Mouse (Mus musculus) lung, adult 2 months (tissue): Measurements from ENCODE around the gene Fcor. TPM values are rescaled to one million over a fixed set of nuclear protein-coding genes. Genes with fewer than 3 reads are reported as not detected.

ENCODE experiments used
- DNase-seq: peaks from one replicate; pipeline ENCODE4 v3.0.0; 2022
- H3K4me1 ChIP-seq: fragments of 200-500 bp; 2 replicates; pipeline ENCODE4 v1.6.1; 2011; ENCODE audit warnings: low read length; ENCODE audit not compliant: control insufficient read depth, insufficient read depth
- H3K4me3 ChIP-seq: fragments of 200-500 bp; replicated peaks from 2 replicates; pipeline ENCODE3; 2011; ENCODE audit warnings: low read depth, mild to moderate bottlenecking, control low read depth, low read length; ENCODE audit errors: extremely low read depth
- CTCF ChIP-seq: fragments of 200-500 bp; IDR thresholded peaks from 2 replicates; pipeline ENCODE4 v1.5.1; 2011; ENCODE audit warnings: mild to moderate bottlenecking, low read length, control low read depth; ENCODE audit not compliant: insufficient read depth
- POLR2A ChIP-seq: fragments of 200-500 bp; IDR thresholded peaks from 2 replicates; pipeline ENCODE4 v1.6.1; 2011; ENCODE audit warnings: low read depth, mild to moderate bottlenecking, control low read depth, low read length, borderline replicate concordance; ENCODE audit errors: extremely low read depth
- WGBS: fragments of 180-500 bp; shearing (Covaris S2); methylation state at CpG from one replicate; pipeline ENCODE4 v1.1.7; 2018; 5-methylcytosine and 5-hydroxymethylcytosine counted together
- polyA plus RNA-seq: library from polyadenylated mRNA; depleted of rRNA; stranded (reverse); fragments of >200 nt; gene quantifications from 2 replicates; pipeline ENCODE4 v1.2.3, GENCODE M21; 2012

The Fcor gene
- polyA plus RNA-seq, 1 experiment, result 6.5 TPM

DNA sequence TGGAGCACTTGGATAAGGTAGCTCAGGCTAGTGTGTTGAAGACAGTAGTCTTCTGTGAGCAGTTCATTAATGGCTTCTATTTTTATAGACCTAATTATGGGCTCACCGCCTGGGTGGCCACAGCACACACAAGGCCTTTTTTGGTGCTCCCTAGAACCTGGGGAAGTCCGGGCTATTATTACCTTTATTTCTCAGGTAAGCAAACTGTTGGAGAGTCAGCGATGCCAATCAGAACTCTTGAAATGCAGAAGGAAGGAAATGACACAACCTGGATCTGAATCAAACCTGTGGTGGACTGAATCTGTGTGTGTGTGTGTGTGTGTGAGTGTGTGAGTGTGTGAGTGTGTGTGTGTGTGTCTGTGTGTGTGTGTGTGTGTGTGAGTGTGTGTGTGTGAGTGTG lies 22.0 kb upstream of the Fcor start, which contains the start of gene Fcer2a:
Fcer2a (minus strand) TSS at position 55 of the 400 bp plus-strand sequence.
- TF ChIP-seq POLR2A (no peak), CTCF (no peak)
- H3K4me3 ChIP-seq, result peak within 1 kb of the TSS; percentile 10
- no peak for DNase-seq

DNA sequence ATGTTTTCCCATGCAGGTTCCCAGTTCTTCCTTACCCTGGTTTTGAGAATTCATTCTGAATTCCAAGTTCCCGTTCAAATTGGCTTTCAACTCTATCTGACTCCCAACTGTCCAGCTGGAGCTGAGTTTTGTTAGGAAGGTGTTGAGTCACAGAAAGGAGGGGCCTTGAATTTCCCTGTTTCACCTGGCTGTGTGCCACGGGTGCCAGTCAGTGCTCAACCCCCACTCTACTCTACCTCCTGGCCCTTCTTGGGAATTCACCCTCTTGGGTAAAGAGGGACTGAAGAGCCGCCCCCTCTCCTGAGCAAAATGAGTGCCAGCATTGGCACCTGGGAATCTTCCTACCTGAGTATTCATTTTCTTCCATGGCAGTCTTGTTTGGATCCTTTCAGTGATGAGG lies 18.6 kb upstream of the Fcor start:
- Histone ChIP-seq H3K4me1 (no peaks in the 10 kb centered on the region; the same call in 1 of the 2 replicates), H3K4me3 (no peak overlapping the region)
- TF ChIP-seq POLR2A, result no peak
- 63% methylated on average over 3 of the region's 3 CpGs for WGBS
- no peak for DNase-seq

More for the DNA sequence above, 22.0 kb upstream of the Fcor start, which contains the start of gene Fcer2a:
- no peaks in the 10 kb centered on the region; the same call in 1 of the 2 replicates for H3K4me1 ChIP-seq
- 66% methylated on average over 3 of the region's 3 CpGs for WGBS

DNA sequence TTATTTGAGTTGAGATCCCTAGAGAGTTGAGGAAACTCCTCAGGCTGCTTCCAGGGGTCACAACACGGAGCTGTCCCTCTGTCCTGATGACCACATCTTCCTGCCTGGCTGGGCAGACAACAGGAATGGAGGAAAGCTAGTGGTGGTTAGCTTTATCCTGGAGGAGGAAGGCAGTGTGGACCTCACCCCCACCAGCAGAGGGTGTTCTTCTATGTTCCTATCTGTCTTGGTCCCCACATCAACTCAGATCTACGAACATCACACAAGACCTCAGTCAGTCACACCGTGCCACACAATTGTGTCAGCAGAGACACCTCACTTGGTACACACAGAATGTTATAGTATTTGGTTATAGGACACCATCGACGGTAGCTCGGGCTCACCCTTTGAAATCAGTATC lies 15.4 kb upstream of the Fcor start:
- no peak overlapping the region for H3K4me3 ChIP-seq
- no peak for TF ChIP-seq POLR2A
- no peak for TF ChIP-seq CTCF
- 62% methylated on average over 6 of the region's 6 CpGs for WGBS
- no peaks in the 10 kb centered on the region; the same call in 1 of the 2 replicates for H3K4me1 ChIP-seq
- no peak for DNase-seq

DNA sequence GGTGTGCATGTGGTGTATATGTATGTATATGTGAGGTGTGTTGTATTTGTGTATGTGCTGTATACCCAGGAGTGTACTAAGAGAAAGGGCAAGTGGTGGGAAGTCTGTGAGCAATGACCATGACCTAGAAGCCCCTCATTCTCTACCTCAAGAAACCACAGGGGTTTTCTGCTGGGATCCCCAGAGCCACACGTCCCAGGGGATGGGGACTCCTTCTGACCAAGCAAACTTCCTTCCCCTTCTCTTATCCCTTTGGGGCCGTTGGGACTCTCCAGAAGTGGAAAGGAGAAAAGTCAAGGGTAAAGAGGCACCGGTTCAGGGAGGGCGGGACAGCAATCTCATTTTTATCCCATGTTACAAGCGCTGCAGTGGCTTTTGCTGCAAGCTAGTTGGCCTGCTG lies 13.3 kb upstream of the Fcor start:
- no peak for DNase-seq
- WGBS, result 58% methylated on average over 5 of the region's 5 CpGs
- TF ChIP-seq CTCF (no peak), POLR2A (no peak)
- Histone ChIP-seq H3K4me1 (no peaks in the 10 kb centered on the region), H3K4me3 (no peak overlapping the region)

DNA sequence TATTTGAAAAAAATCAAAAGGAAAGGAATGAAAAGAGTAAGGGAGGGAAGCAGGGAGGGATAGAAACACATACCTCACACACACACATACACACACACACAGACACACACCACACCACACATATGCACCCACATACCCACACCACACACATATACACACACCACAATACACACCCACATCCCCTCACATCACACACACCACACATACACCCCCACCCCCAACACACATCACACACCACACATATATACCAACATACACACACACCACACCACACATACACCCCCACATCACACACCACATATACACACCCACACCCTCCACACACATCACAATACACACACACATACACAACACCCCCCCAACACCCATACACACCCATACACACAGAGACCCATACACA lies 12.4 kb upstream of the Fcor start:
- DNase-seq, result no peak
- Histone ChIP-seq H3K4me3 (no peak overlapping the region), H3K4me1 (no peaks in the 10 kb centered on the region)
- TF ChIP-seq CTCF (no peak), POLR2A (no peak)

DNA sequence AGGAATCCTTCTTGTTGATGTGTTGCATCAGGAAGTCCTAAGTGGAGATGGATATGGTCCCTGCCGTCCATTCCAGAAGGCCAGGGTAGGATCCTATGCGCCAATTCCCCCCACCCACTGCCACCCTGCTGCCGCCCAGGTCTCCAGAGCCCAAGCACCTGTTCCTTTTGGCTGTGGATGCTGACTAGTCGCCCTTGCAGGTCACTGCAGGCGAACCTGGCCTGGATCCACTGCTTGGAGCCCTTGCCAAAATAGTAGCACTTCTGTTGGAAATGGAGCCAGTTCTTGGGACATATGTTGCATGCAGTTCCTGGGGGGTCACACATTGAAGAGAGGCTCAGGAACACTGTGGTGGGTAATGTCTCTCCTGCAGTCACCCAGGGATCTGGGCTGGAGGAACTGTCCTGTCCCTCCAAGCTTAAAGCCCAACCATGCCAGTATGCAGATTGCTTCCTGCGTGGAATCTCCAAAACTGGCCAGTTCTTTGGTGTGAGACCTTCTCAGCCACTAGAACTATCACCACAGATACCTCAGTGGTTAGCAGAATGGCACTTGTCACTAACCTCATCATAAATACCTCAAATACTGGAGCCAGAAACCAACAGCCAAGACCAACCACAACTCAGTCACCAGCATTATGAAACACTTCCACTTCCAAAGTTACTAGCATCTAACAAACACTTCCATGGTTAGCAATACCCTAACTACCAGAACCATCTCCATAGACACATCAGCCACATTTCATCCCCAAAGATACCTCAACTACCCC lies 11.4 kb upstream of the Fcor start:
- TF ChIP-seq POLR2A, result no peak
- TF ChIP-seq CTCF, result no peak
- WGBS, result 56% methylated on average over 6 of the region's 6 CpGs
- no peak for DNase-seq
- H3K4me3 ChIP-seq, result no peak overlapping the region
- no peaks in the 10 kb centered on the region for H3K4me1 ChIP-seq

DNA sequence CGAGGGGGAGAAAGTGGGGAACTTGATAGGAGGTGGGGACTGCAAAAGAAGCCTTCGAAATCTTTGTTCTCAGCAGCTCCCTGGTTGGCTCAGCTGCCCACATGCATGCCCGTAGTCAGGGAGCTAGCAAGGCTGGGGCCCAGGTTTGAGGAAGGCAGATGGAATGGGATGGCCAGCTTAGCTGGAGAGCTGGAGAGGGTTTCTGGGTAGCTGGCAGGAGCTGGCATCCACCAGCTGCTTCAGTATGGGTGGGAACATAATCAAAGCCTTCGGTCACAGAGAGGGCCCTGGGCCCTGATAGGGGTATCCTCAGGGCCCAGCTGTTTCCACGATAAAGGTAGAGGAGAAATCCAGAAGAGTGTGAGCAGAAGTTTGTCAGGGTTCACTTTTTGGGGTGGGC lies 10.3 kb upstream of the Fcor start:
- Histone ChIP-seq H3K4me3 (no peak overlapping the region), H3K4me1 (no peaks in the 10 kb centered on the region)
- 92% methylated on average over 5 of the region's 5 CpGs for WGBS

DNA sequence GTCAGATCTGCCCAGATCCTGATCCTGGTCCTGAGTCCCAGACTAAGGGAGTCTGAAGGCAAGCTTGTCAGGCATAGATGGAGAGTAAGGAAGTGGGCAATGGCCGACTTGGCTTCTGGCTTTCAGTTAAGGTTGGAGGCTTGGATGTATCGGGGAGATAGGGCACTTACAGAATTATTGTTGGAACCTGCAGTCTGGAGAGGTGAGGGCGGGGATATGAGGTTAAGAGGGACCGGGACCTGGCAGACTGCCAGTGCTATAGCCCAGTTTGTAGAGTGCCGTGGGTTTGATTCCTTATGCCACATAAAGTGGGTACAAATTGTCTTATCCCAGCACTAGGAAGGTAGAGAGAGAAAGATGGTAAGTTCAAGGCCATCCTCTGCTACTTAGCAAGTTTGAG lies 7.5 kb upstream of the Fcor start:
- WGBS, result 68% methylated on average over 5 of the region's 5 CpGs
- TF ChIP-seq POLR2A (no peak), CTCF (no peak)
- Histone ChIP-seq H3K4me3 (no peak overlapping the region), H3K4me1 (no peaks in the 10 kb centered on the region)
- no peak for DNase-seq

More for the DNA sequence above, 10.3 kb upstream of the Fcor start:
- no peak for TF ChIP-seq POLR2A
- TF ChIP-seq CTCF, result no peak
- no peak for DNase-seq

DNA sequence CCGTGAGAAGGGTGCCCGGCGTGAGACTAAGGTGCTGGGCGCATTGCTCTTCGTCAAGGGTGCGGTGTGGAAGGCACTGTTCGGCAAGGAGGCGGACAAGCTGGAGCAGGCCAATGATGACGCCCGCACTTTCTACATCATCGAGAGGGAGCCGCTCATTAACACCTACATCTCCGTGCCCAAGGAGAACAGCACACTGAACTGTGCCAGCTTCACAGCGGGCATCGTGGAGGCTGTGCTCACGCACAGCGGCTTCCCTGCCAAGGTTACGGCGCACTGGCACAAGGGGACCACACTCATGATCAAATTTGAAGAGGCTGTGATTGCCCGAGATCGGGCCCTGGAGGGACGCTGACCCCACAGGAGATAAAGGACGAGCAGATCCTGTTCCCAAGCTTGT lies 7.1 kb upstream of the Fcor start:
- Histone ChIP-seq H3K4me3 (no peak overlapping the region), H3K4me1 (no peaks in the 10 kb centered on the region)
- TF ChIP-seq POLR2A (no peak), CTCF (no peak)
- 95% methylated on average over 23 of the region's 23 CpGs for WGBS
- DNase-seq, result no peak

DNA sequence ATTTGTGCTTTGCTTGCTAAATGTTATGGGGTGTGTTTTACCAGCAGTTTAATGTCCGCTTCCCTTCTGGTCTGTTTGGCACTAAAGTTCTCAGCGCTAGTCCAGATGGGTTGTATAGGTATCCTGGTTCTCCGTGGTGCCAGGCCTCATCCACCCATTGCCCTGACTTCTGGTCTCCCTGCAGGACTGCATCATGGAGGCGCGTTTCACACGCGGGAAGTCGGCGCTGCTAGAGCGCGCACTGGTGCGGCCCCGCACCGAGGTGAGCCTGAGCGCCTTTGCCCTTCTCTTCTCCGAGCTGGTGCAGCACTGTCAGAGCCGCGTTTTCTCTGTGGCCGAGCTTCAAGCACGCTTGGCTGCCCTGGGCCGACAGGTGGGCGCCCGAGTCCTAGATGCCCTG lies 6.7 kb upstream of the Fcor start:
- 97% methylated on average over 23 of the region's 23 CpGs for WGBS
- TF ChIP-seq POLR2A, result no peak
- TF ChIP-seq CTCF, result no peak
- no peak for DNase-seq
- no peaks in the 10 kb centered on the region for H3K4me1 ChIP-seq
- no peak overlapping the region for H3K4me3 ChIP-seq

DNA sequence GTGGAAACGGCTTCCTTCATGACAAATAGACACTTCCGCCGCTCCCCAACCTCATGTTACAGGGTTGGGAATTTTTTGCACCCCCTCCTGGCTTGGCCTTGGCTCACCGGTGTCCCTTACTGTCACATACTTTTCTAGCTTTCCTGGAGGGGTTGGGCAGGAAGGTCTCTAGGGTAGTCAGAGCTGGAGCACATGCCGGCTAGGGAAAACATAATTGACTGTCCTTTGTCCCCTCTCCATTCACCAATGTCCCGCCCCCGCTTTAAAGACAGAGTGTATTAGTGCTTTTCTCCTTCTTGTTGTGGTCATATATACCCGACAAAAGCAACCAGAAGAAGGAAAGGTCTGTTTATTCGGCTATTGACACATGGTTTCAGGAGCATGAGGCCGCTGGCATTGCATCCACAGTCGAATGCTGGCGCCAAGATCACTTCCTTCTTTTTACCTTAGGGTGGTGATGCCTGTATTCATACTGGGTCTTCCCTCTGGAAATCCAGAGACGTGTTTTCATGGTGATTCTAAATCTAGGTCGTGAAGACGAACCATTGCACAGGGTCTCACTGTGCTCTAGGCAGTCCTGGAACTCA lies 4.9 kb upstream of the Fcor start:
- DNase-seq, result no peak
- TF ChIP-seq CTCF (no peak), POLR2A (no peak)
- WGBS, result under 1% methylated on average over 15 of the region's 15 CpGs
- H3K4me3 ChIP-seq, result peak overlapping the region; percentile 92
- no peaks in the 10 kb centered on the region; the same call in 1 of the 2 replicates for H3K4me1 ChIP-seq
